Mouse (Mus musculus): ENCODE data around the gene Pbx4. TPM values are rescaled to one million over a fixed set of nuclear protein-coding genes. Genes with fewer than 3 reads are reported as not detected.

Gene Pbx4
- polyA plus RNA-seq (2014; fragmentation: Nextera tagmentation; extraction: Ambion mirVana): 48.7 and 50.3 TPM in 2 replicates

DNA sequence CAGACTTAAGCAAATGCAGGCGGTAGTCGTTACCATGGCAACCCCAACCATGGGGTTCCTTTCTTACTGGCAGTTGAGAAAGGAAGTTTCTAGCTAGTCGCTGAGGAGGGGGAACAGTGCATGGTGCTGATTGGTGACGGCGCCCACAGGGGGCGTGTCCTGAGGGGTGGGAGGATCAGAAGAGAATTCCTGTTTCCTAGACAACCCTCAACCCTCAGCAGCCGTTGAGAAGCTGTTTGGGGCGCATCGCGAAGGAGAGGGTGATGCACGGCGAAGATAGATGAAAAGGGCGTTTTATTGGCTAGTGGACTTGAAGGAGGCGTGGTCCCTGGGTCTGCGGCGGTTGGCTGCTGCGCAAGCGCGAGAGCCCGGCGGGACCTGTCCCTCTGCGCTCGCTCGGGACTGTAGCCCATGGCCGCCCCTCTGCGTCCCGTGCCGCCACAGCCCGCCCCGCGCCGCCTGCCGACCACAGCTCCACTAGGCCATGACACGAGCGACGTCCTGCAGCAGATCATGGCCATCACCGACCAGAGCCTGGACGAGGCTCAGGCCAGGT is at the start of gene Pbx4:
Pbx4 (plus strand) TSS at position 194 of the 556 bp plus-strand sequence.
- H3K4me3 ChIP-seq (ENCODE audit: low read depth, low read length): peak within 1 kb of the TSS; percentile 65
- ATAC-seq (replicated peaks; ENCODE audit: low FRiP score) (peak; percentile 98), DNase-seq (ENCODE audit: low spot score) (peak; percentile 97)
- H3K27ac ChIP-seq (ENCODE audit: low read depth, low read length): peak within 1 kb of the TSS; percentile 77
- 0% methylated on average over 38 of the region's 38 CpGs for WGBS
- H3K4me2 ChIP-seq (ENCODE audit: low read depth, low read length, severe bottlenecking): peak within 1 kb of the TSS; percentile 82
- H3K9me3 ChIP-seq (ENCODE audit: control insufficient read depth, low read length): no peaks in the 10 kb centered on the region
- no peaks in the 10 kb centered on the region for H3K27me3 ChIP-seq (ENCODE audit: control insufficient read depth, insufficient read depth, low read length)
- no peaks in the 10 kb centered on the region for H3K36me3 ChIP-seq (ENCODE audit: control insufficient read depth, insufficient read depth, low read length)
- peak within 1 kb of the TSS; percentile 69 for H3K9ac ChIP-seq (ENCODE audit: low read length)
- peaks cover 12% of the 10 kb centered on the region; the same call in 1 of the 2 replicates for H3K4me1 ChIP-seq (replicated peaks; ENCODE audit: control insufficient read depth, insufficient read depth, low read length)

DNA sequence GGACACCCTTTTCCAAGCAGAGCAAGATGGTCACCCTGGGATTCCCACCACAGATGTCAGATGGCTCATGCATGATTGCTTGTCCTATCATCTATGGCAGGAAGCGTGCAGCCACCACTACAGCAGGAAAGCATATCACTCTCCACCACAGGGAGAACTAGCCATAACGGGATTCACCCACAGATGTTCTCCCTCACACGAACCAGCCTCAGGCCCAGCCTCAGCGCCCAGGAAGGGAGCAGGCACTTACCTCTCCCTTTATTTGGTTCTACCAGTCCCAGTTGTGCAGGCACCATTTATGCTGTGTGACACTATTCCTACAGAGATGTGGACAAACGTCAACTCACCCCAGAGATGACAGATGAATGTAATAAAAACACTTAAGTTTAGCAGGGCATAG is 43.2 kb upstream of the Pbx4 start:
- H3K9me3 ChIP-seq (ENCODE audit: control insufficient read depth, low read length): no peaks in the 10 kb centered on the region
- no peak overlapping the region for H3K9ac ChIP-seq (ENCODE audit: low read length)
- H3K4me3 ChIP-seq (ENCODE audit: low read depth, low read length): no peak overlapping the region
- no peaks in the 10 kb centered on the region for H3K27me3 ChIP-seq (ENCODE audit: control insufficient read depth, insufficient read depth, low read length)
- no peak for ATAC-seq (replicated peaks; ENCODE audit: low FRiP score)
- H3K4me1 ChIP-seq (replicated peaks; ENCODE audit: control insufficient read depth, insufficient read depth, low read length): peaks cover 10% of the 10 kb centered on the region
- 84% methylated on average over 5 of the region's 5 CpGs for WGBS
- no peaks in the 10 kb centered on the region; the same call in 1 of the 2 replicates for H3K36me3 ChIP-seq (ENCODE audit: control insufficient read depth, insufficient read depth, low read length)
- no peak for DNase-seq (ENCODE audit: low spot score)
- H3K27ac ChIP-seq (ENCODE audit: low read depth, low read length): no peak overlapping the region
- no peak overlapping the region for H3K4me2 ChIP-seq (ENCODE audit: low read depth, low read length, severe bottlenecking)

DNA sequence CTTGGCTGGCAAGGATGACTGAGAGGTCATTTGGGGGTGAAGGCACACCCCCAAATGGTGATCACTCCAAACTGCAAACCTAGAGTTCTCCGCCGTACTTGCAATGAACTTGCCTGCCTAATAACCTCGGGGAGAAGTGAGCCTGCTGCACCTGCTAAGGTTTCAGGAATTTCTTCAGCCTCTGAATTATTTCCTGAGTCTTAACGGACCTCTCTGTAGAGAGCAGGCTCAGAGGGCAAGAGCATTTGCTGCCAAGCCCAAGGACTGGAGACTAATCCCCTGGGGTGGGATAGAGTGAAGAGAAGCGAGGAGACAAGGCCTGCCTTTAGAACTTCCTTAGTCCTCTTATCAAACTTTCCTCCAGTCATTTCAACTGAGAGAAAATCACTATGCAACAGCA is 42.6 kb upstream of the Pbx4 start:
- 79% methylated on average over 5 of the region's 5 CpGs for WGBS
- Histone ChIP-seq H3K4me3 (ENCODE audit: low read depth, low read length) (no peak overlapping the region), H3K9me3 (ENCODE audit: control insufficient read depth, low read length) (no peaks in the 10 kb centered on the region), H3K27ac (ENCODE audit: low read depth, low read length) (no peak overlapping the region), H3K9ac (ENCODE audit: low read length) (no peak overlapping the region), H3K4me1 (replicated peaks; ENCODE audit: control insufficient read depth, insufficient read depth, low read length) (peaks cover 10% of the 10 kb centered on the region), H3K27me3 (ENCODE audit: control insufficient read depth, insufficient read depth, low read length) (no peaks in the 10 kb centered on the region), H3K4me2 (ENCODE audit: low read depth, low read length, severe bottlenecking) (no peak overlapping the region), H3K36me3 (ENCODE audit: control insufficient read depth, insufficient read depth, low read length) (no peaks in the 10 kb centered on the region; the same call in 1 of the 2 replicates)
- no peak for DNase-seq (ENCODE audit: low spot score)
- ATAC-seq (replicated peaks; ENCODE audit: low FRiP score): no peak

DNA sequence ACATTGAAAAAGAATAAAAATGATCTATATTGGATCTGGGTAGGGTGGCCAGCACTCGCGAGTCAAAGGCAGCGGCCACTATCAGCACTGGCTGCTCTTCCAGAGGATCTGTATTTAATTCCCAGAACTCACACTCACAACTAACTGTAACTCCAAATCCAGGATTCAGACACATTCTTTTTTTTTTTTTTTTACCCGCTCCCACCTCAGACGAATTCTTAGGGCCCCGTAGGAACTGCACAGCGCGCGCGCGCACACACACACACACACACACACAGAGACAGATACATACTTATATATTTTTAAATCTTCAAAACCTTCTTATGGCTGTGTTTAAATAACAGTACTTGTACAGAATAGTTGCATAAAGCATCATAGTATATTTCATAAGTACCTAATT is 41.9 kb upstream of the Pbx4 start:
- 33% methylated on average over 11 of the region's 11 CpGs for WGBS
- H3K9ac ChIP-seq (ENCODE audit: low read length): peak overlapping the region; percentile 98

DNA sequence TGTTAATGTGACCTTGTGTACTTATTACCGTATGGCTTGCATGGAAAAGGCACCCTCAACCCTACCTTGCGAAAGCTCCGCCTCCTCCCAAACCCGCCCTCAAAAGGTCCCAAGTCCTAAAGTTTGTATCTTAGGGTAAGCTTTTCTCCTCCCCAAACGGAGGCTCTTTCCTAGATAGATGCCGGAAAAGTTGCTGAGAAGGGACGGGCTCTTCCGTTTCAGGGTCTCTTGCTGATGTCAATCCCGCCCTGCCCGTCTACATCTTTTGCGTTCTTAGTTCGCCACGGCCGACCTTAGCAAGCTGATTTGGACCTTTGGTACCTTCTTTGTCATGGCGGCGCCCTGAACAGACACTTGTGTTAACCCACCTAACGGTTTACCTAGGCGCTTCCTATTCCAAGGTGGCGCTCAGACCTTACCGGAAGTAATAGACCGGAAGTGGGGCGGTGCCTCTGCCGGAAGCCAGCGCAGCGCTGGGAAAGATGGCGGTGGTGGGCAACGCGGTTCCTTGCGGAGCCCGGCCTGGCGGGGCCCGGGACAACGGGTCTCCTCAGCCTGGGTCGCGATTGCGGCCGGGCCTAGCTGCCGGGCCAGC is 41.4 kb upstream of the Pbx4 start, which contains the start of the genes Atp13a1 and Zfp866:
Atp13a1 (plus strand) TSS at position 391 of the 595 bp plus-strand sequence.
Zfp866 (minus strand) TSS at position 406 of the 595 bp plus-strand sequence.
- H3K9ac ChIP-seq (ENCODE audit: low read length): peak within 1 kb of the TSS; percentile 98
- H3K4me3 ChIP-seq (ENCODE audit: low read depth, low read length): peak within 1 kb of the TSS; percentile 100
- peak; percentile 91 for DNase-seq (ENCODE audit: low spot score)
- peaks cover 10% of the 10 kb centered on the region for H3K4me1 ChIP-seq (replicated peaks; ENCODE audit: control insufficient read depth, insufficient read depth, low read length)
- H3K4me2 ChIP-seq (ENCODE audit: low read depth, low read length, severe bottlenecking): peak within 1 kb of the TSS; percentile 76
- ATAC-seq (replicated peaks; ENCODE audit: low FRiP score): peak; percentile 95
- no peaks in the 10 kb centered on the region for H3K27me3 ChIP-seq (ENCODE audit: control insufficient read depth, insufficient read depth, low read length)
- no peaks in the 10 kb centered on the region; the same call in 1 of the 2 replicates for H3K36me3 ChIP-seq (ENCODE audit: control insufficient read depth, insufficient read depth, low read length)
- under 1% methylated on average over 38 of the region's 38 CpGs for WGBS
- peak within 1 kb of the TSS; percentile 68 for H3K27ac ChIP-seq (ENCODE audit: low read depth, low read length)
- no peaks in the 10 kb centered on the region for H3K9me3 ChIP-seq (ENCODE audit: control insufficient read depth, low read length)

More for the DNA sequence above, 41.9 kb upstream of the Pbx4 start:
- no peaks in the 10 kb centered on the region for H3K9me3 ChIP-seq (ENCODE audit: control insufficient read depth, low read length)
- DNase-seq (ENCODE audit: low spot score) (no peak), ATAC-seq (replicated peaks; ENCODE audit: low FRiP score) (peak; percentile 5; the same call in 1 of the 2 replicates)
- H3K27me3 ChIP-seq (ENCODE audit: control insufficient read depth, insufficient read depth, low read length): no peaks in the 10 kb centered on the region
- H3K4me2 ChIP-seq (ENCODE audit: low read depth, low read length, severe bottlenecking): peak overlapping the region; percentile 76
- peak overlapping the region; percentile 68; the same call in 1 of the 2 replicates for H3K27ac ChIP-seq (ENCODE audit: low read depth, low read length)
- no peaks in the 10 kb centered on the region; the same call in 1 of the 2 replicates for H3K36me3 ChIP-seq (ENCODE audit: control insufficient read depth, insufficient read depth, low read length)
- H3K4me3 ChIP-seq (ENCODE audit: low read depth, low read length): peak overlapping the region; percentile 100
- peaks cover 10% of the 10 kb centered on the region for H3K4me1 ChIP-seq (replicated peaks; ENCODE audit: control insufficient read depth, insufficient read depth, low read length)

DNA sequence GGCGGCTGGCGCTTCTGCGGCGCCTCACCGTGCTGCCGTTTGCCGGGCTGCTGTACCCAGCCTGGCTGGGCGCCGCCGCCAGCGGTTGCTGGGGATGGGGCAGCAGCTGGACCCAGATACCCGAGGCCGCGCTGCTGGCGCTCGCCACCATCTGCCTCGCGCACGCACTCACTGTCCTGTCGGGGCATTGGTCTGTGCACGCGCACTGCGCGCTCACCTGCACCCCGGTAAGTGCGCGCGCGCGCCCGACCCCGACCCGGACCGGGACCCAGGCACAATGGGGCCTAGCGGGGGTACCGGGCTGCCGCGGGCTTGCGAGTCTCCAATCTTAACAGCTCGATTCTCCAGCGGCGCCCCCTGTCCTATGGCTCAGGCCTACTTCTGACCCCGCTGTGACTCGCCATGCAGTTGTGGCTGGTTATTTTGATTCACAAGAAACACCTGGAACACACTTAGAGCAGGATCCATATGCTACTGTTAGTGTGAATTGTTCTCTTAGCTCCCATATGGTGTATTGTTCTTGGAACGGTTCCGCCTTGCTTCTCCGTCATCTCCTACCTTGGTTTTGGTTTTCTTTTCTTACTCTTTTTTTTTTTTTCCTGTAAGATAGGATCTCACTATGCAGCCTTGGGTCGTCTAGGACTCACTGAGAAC is 40.7 kb upstream of the Pbx4 start:
- H3K4me3 ChIP-seq (ENCODE audit: low read depth, low read length): peak overlapping the region; percentile 100
- H3K9me3 ChIP-seq (ENCODE audit: control insufficient read depth, low read length): no peaks in the 10 kb centered on the region
- H3K9ac ChIP-seq (ENCODE audit: low read length): peak overlapping the region; percentile 98
- H3K27me3 ChIP-seq (ENCODE audit: control insufficient read depth, insufficient read depth, low read length): no peaks in the 10 kb centered on the region
- under 1% methylated on average over 46 of the region's 48 CpGs for WGBS
- peak overlapping the region; percentile 68; the same call in 1 of the 2 replicates for H3K27ac ChIP-seq (ENCODE audit: low read depth, low read length)
- H3K36me3 ChIP-seq (ENCODE audit: control insufficient read depth, insufficient read depth, low read length): no peaks in the 10 kb centered on the region; the same call in 1 of the 2 replicates
- peak; percentile 83 for ATAC-seq (replicated peaks; ENCODE audit: low FRiP score)
- peak; percentile 77 for DNase-seq (ENCODE audit: low spot score)
- peak overlapping the region; percentile 76 for H3K4me2 ChIP-seq (ENCODE audit: low read depth, low read length, severe bottlenecking)
- H3K4me1 ChIP-seq (replicated peaks; ENCODE audit: control insufficient read depth, insufficient read depth, low read length): peaks cover 10% of the 10 kb centered on the region

DNA sequence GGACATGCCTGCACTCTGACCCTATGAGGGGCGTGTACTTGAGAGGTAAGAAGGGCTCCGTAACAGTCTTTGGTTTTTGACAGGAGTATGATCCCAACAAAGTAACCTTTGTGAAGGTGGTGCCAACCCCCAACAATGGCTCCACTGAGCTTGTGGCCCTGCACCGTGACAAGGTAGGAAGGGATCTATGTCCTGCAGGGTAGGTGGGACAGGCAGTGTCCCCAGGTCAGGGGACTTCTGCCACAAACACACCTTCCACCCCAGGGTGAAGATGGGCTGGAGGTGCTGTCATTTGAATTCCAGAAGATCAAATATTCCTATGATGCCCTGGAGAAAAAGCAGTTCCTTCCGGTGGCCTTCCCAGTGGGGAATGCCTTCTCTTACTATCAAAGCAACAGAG is 38.6 kb upstream of the Pbx4 start:
- Histone ChIP-seq H3K4me2 (ENCODE audit: low read depth, low read length, severe bottlenecking) (no peak overlapping the region), H3K36me3 (ENCODE audit: control insufficient read depth, insufficient read depth, low read length) (peaks cover 6% of the 10 kb centered on the region; the same call in 1 of the 2 replicates), H3K9ac (ENCODE audit: low read length) (no peak overlapping the region), H3K9me3 (ENCODE audit: control insufficient read depth, low read length) (no peaks in the 10 kb centered on the region), H3K4me1 (replicated peaks; ENCODE audit: control insufficient read depth, insufficient read depth, low read length) (peaks cover 10% of the 10 kb centered on the region), H3K27me3 (ENCODE audit: control insufficient read depth, insufficient read depth, low read length) (no peaks in the 10 kb centered on the region), H3K4me3 (ENCODE audit: low read depth, low read length) (no peak overlapping the region), H3K27ac (ENCODE audit: low read depth, low read length) (no peak overlapping the region)
- WGBS: 91% methylated on average over 4 of the region's 4 CpGs
- ATAC-seq (replicated peaks; ENCODE audit: low FRiP score): no peak
- no peak for DNase-seq (ENCODE audit: low spot score)

DNA sequence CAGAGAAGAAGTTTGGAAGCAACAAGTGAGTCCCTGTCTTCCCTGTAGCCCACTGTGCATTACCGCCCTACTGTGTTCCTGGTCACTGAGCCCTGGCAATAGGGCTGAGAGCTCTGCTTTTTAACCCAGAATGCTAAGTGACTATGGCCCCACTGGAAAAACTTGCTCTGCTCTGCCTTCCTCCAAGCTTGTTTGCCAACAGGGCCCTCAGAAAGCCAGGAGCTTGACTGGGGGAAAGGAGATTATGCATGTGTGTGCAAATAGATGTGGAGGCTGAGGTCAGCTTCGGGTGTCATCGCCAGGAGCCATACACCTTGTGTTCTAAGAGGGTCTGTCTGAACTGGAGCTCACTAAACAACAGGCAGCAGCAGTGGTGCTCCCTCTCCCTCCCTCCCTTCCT is 38.2 kb upstream of the Pbx4 start:
- H3K4me3 ChIP-seq (ENCODE audit: low read depth, low read length): no peak overlapping the region
- 86% methylated on average over 3 of the region's 3 CpGs for WGBS
- no peak for DNase-seq (ENCODE audit: low spot score)
- no peaks in the 10 kb centered on the region for H3K27me3 ChIP-seq (ENCODE audit: control insufficient read depth, insufficient read depth, low read length)
- no peaks in the 10 kb centered on the region for H3K9me3 ChIP-seq (ENCODE audit: control insufficient read depth, low read length)
- no peak for ATAC-seq (replicated peaks; ENCODE audit: low FRiP score)
- H3K9ac ChIP-seq (ENCODE audit: low read length): no peak overlapping the region
- peaks cover 7% of the 10 kb centered on the region; the same call in 1 of the 2 replicates for H3K36me3 ChIP-seq (ENCODE audit: control insufficient read depth, insufficient read depth, low read length)
- H3K27ac ChIP-seq (ENCODE audit: low read depth, low read length): no peak overlapping the region
- H3K4me2 ChIP-seq (ENCODE audit: low read depth, low read length, severe bottlenecking): no peak overlapping the region
- peaks cover 10% of the 10 kb centered on the region for H3K4me1 ChIP-seq (replicated peaks; ENCODE audit: control insufficient read depth, insufficient read depth, low read length)

All from forebrain, embryonic 11.5 days (tissue).